Mouse (Mus musculus) hindbrain, embryonic 16.5 days (tissue): ENCODE data around the gene Dock1. TPM values are rescaled to one million over a fixed set of nuclear protein-coding genes. Genes with fewer than 3 reads are reported as not detected.

Experiments
- ATAC-seq: fragments of 200-750 bp; cut with Nextera tagmentation; 2 replicates; pipeline ENCODE4 v1.8.0; 2017; ENCODE audit warnings: moderate TSS enrichment, moderate library complexity
- H3K27ac ChIP-seq: fragments of 300-500 bp; sonication (generic); 2 replicates; pipeline ENCODE4 v1.5.1; 2014; ENCODE audit warnings: low read depth, mild to moderate bottlenecking, control low read depth, low read length, moderate library complexity
- H3K27me3 ChIP-seq: fragments of 300-500 bp; sonication (generic); replicated peaks from 2 replicates; pipeline ENCODE4 v1.6.1; 2014; ENCODE audit warnings: low read length; ENCODE audit not compliant: control insufficient read depth, insufficient read depth
- H3K36me3 ChIP-seq: fragments of 300-500 bp; sonication (generic); 2 replicates; pipeline ENCODE4 v1.6.1; 2014; ENCODE audit warnings: mild to moderate bottlenecking, low read length, moderate library complexity, mixed read lengths; ENCODE audit not compliant: control insufficient read depth, insufficient read depth
- H3K4me1 ChIP-seq: fragments of 300-500 bp; sonication (generic); 2 replicates; pipeline ENCODE4 v1.6.1; 2014; ENCODE audit warnings: low read depth, low read length; ENCODE audit not compliant: control insufficient read depth, insufficient read depth
- H3K4me2 ChIP-seq: fragments of 300-500 bp; sonication (generic); 2 replicates; pipeline ENCODE4 v1.6.1; 2014; ENCODE audit warnings: mild to moderate bottlenecking, low read length, control low read depth, moderate library complexity
- H3K4me3 ChIP-seq: fragments of 300-500 bp; sonication (generic); 2 replicates; pipeline ENCODE4 v1.5.1; 2014; ENCODE audit warnings: mild to moderate bottlenecking, low read length, control low read depth, moderate library complexity
- H3K9ac ChIP-seq: fragments of 300-500 bp; sonication (generic); 2 replicates; pipeline ENCODE4 v1.6.1; 2014; ENCODE audit warnings: low read depth, mild to moderate bottlenecking, control low read depth, low read length, moderate library complexity
- H3K9me3 ChIP-seq: fragments of 300-500 bp; sonication (generic); 2 replicates; pipeline ENCODE4 v1.6.1; 2014; ENCODE audit warnings: mild to moderate bottlenecking, low read length, moderate library complexity; ENCODE audit not compliant: control insufficient read depth
- whole genome bisulfite sequencing: fragments of 180-500 bp; shearing (Covaris S2); extraction: QIAGEN DNeasy Blood & Tissue Kit; methylation state at CpG from one replicate; pipeline ENCODE4 v1.1.7; 2014; 5-methylcytosine and 5-hydroxymethylcytosine counted together
- polyA plus RNA-seq: library from polyadenylated mRNA; unstranded; fragments of >200 nt; fragmentation: Nextera tagmentation; extraction: Ambion mirVana; gene quantifications from 2 replicates; pipeline ENCODE4 v1.2.1, GENCODE M21; 2015

Dock1 gene
- polyA plus RNA-seq, 1 experiment from 2014 or later: 8.9 TPM

GRCm38 (mm10) chr7:134761799-134762198, 91.3 kb downstream of the Dock1 start:
- Histone ChIP-seq H3K27ac (no peak overlapping the region), H3K36me3 (no peaks in the 10 kb centered on the region), H3K4me2 (no peak overlapping the region), H3K27me3 (no peaks in the 10 kb centered on the region), H3K4me3 (no peak overlapping the region), H3K9me3 (no peaks in the 10 kb centered on the region), H3K4me1 (no peaks in the 10 kb centered on the region), H3K9ac (no peak overlapping the region)
- no peak for ATAC-seq
- 46% methylated on average over 4 of the region's 4 CpGs for WGBS

GRCm38 (mm10) chr7:134765130-134765529, 94.7 kb downstream of the Dock1 start:
- WGBS: 79% methylated on average over 13 of the region's 13 CpGs
- no peak overlapping the region for H3K27ac ChIP-seq

GRCm38 (mm10) chr7:134771314-134771713, 100.9 kb downstream of the Dock1 start:
- no peaks in the 10 kb centered on the region for H3K36me3 ChIP-seq
- no peak overlapping the region for H3K4me3 ChIP-seq
- H3K4me2 ChIP-seq: no peak overlapping the region
- H3K27ac ChIP-seq: no peak overlapping the region
- ATAC-seq: no peak
- no peaks in the 10 kb centered on the region for H3K27me3 ChIP-seq
- 90% methylated on average over 9 of the region's 9 CpGs for WGBS
- H3K9me3 ChIP-seq: no peaks in the 10 kb centered on the region
- H3K4me1 ChIP-seq: peaks cover 18% of the 10 kb centered on the region
- H3K9ac ChIP-seq: no peak overlapping the region

More at GRCm38 (mm10) chr7:134765130-134765529, 94.7 kb downstream of the Dock1 start:
- no peaks in the 10 kb centered on the region for H3K36me3 ChIP-seq
- no peak overlapping the region for H3K4me3 ChIP-seq
- no peaks in the 10 kb centered on the region for H3K27me3 ChIP-seq
- no peak overlapping the region for H3K9ac ChIP-seq
- H3K4me1 ChIP-seq: no peaks in the 10 kb centered on the region
- H3K9me3 ChIP-seq: no peaks in the 10 kb centered on the region
- no peak overlapping the region for H3K4me2 ChIP-seq
- ATAC-seq: no peak

DNA sequence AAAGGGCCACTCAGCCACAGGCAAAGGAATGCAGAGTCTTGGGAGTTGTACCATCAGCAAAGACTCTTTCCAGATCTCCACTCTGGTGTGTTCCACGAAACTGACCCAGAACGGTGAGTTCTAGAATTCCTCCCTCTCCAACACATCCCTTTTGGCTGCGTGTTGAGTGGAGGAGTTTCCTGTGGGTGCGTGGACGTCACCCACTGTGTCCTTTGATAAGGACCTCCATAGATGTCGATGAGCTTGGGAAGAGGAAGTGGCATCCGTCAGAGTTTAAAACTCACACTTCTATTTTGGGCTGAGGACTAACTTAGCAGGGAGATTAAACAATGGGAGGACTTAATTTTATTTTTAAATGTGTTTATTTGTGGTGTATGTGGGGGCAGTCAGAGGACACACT, 101.9 kb downstream of the Dock1 start:
- peaks cover 18% of the 10 kb centered on the region for H3K4me1 ChIP-seq
- H3K9ac ChIP-seq: no peak overlapping the region
- no peaks in the 10 kb centered on the region for H3K27me3 ChIP-seq
- ATAC-seq: no peak
- no peaks in the 10 kb centered on the region for H3K9me3 ChIP-seq
- no peak overlapping the region for H3K4me3 ChIP-seq
- H3K36me3 ChIP-seq: no peaks in the 10 kb centered on the region
- no peak overlapping the region for H3K4me2 ChIP-seq
- no peak overlapping the region for H3K27ac ChIP-seq
- WGBS: 87% methylated on average over 7 of the region's 7 CpGs

- WGBS: 71% methylated on average over 15 of the region's 15 CpGs
- no peak overlapping the region for H3K27ac ChIP-seq
Measured at GRCm38 (mm10) chr7:134772867-134773590, 102.6 kb downstream of the Dock1 start.

GRCm38 (mm10) chr7:134773761-134774415, 103.4 kb downstream of the Dock1 start:
- Histone ChIP-seq H3K4me1 (peaks cover 18% of the 10 kb centered on the region), H3K4me2 (no peak overlapping the region), H3K9me3 (no peaks in the 10 kb centered on the region), H3K27me3 (no peaks in the 10 kb centered on the region), H3K27ac (peak overlapping the region; percentile 41), H3K4me3 (no peak overlapping the region), H3K36me3 (no peaks in the 10 kb centered on the region), H3K9ac (no peak overlapping the region)
- peak; percentile 65 for ATAC-seq
- 67% methylated on average over 6 of the region's 6 CpGs for WGBS

More at GRCm38 (mm10) chr7:134772867-134773590, 102.6 kb downstream of the Dock1 start:
- Histone ChIP-seq H3K4me3 (no peak overlapping the region), H3K27me3 (no peaks in the 10 kb centered on the region), H3K9ac (no peak overlapping the region), H3K36me3 (no peaks in the 10 kb centered on the region), H3K9me3 (no peaks in the 10 kb centered on the region), H3K4me1 (peaks cover 18% of the 10 kb centered on the region), H3K4me2 (no peak overlapping the region)
- ATAC-seq: no peak

DNA sequence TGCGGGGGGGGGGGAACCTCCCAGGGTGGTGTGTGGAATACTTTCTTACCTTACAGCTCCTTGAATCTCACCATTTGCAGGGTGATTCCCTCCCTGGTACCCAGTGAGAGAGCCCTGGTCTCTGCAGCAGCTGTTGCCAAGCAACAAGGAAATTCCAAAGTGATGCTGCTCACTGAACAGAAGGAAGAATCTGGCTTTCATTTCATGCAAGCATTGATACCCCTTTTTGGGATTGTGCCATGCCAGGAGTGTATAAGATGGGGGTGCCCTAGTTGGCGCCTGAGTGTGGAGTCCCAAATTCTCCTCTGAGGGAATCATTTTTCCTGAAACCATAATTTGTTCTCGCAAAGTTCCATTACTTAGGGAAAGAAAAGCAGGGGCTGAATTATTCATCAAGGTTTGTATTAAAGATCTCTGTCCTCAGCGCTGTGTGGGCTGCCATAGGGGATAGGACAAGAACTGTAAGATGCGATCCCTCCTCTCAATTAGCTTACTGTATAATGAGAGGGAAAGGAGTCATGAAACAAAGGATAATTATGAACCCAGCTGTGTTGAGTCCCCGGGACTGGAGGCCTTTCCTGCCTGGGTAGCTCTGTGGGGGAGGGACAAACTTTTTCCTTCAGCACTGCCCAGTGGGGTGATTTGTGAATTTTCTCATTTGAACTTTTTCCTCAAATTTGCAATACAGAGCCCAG, 104.2 kb downstream of the Dock1 start:
- peak; percentile 81 for ATAC-seq
- no peaks in the 10 kb centered on the region for H3K9me3 ChIP-seq
- H3K4me2 ChIP-seq: no peak overlapping the region
- peak overlapping the region; percentile 41 for H3K27ac ChIP-seq
- H3K27me3 ChIP-seq: no peaks in the 10 kb centered on the region
- WGBS: 38% methylated on average over 6 of the region's 6 CpGs
- H3K4me3 ChIP-seq: no peak overlapping the region
- no peak overlapping the region for H3K9ac ChIP-seq
- no peaks in the 10 kb centered on the region for H3K36me3 ChIP-seq
- peaks cover 18% of the 10 kb centered on the region for H3K4me1 ChIP-seq

DNA sequence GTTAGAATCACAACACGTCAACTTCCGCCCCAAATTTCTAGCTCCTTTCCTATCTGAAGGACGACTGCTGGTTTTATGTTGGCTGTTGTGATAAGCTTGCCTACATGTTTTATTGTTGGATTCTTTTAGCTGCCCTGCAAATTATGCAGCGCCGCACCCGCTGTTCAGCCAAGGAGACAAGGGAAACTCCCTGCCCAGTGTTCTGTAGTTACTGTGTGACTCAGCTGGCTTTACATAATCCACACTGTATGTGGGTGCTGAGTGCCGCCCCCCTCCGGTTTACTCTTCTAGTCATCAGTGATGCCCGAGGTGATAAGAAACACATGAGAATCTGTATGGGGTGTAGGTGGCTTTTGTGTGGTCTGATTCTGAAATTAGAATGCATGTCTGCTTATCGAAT, 105.2 kb downstream of the Dock1 start:
- WGBS: 82% methylated on average over 10 of the region's 10 CpGs
- Histone ChIP-seq H3K9ac (no peak overlapping the region), H3K4me3 (no peak overlapping the region), H3K4me2 (no peak overlapping the region), H3K9me3 (no peaks in the 10 kb centered on the region), H3K36me3 (no peaks in the 10 kb centered on the region), H3K27me3 (no peaks in the 10 kb centered on the region), H3K4me1 (peaks cover 18% of the 10 kb centered on the region), H3K27ac (no peak overlapping the region)
- no peak for ATAC-seq

GRCm38 (mm10) chr7:134776306-134776705, 105.9 kb downstream of the Dock1 start:
- no peak for ATAC-seq
- H3K27me3 ChIP-seq: no peaks in the 10 kb centered on the region
- H3K36me3 ChIP-seq: no peaks in the 10 kb centered on the region
- H3K4me1 ChIP-seq: peaks cover 18% of the 10 kb centered on the region
- H3K9me3 ChIP-seq: no peaks in the 10 kb centered on the region
- H3K4me2 ChIP-seq: no peak overlapping the region
- 82% methylated on average over 6 of the region's 6 CpGs for WGBS
- no peak overlapping the region for H3K27ac ChIP-seq
- H3K9ac ChIP-seq: no peak overlapping the region
- H3K4me3 ChIP-seq: no peak overlapping the region
